Mouse (Mus musculus) inflammation-experienced regulatory T-cells (primary cell): Measurements from ENCODE around the gene Gpa33. TPM values are rescaled to one million over a fixed set of nuclear protein-coding genes. Genes with fewer than 3 reads are reported as not detected.

ENCODE experiments used
- polyA plus RNA-seq, 2 experiments: library from polyadenylated mRNA; unstranded; fragments of 100-300 nt; shearing (Covaris generic); gene quantifications; one replicate each; pipeline ENCODE4 v1.2.1; 2017

The Gpa33 gene
- 1 to 10 TPM in 1 of 2 experiments, not detected in 1; 1.0 TPM for polyA plus RNA-seq

GRCm38 (mm10) chr1:166130224-166130860 lies at the start of gene Gpa33:
Gpa33 (plus strand) TSS chr1:166130238.

GRCm38 (mm10) chr1:166127719-166128118 lies 2.3 kb upstream of the Gpa33 start, which contains the start of gene Dusp27:
Dusp27 (minus strand) TSS chr1:166127922.

Other genes starting within 250 kb of the Gpa33 start
- 10 to 100 TPM; 17.3 to 24.7 TPM for gene Pou2f1, start 127.6 kb upstream of the Gpa33 start, polyA plus RNA-seq
- gene Dusp27, start 2.3 kb upstream of the Gpa33 start, polyA plus RNA-seq: under 1 TPM in 1 of 2 experiments, not detected in 1; 0.95 TPM
- not detected for gene Mael, start 108.5 kb downstream of the Gpa33 start, polyA plus RNA-seq
- gene Ildr2, start 123.9 kb downstream of the Gpa33 start, polyA plus RNA-seq: not detected
- 10 to 100 TPM; 34.5 to 49.1 TPM for gene Tada1, start 248.9 kb downstream of the Gpa33 start, polyA plus RNA-seq